Mouse (Mus musculus): Measurements from ENCODE around the gene Bcl7c. TPM values are rescaled to one million over a fixed set of nuclear protein-coding genes. Genes with fewer than 3 reads are reported as not detected.

The Bcl7c gene
- total RNA-seq, 2 experiments from 2014 or later: 55.1 to 55.9 TPM

- no peak for DNase-seq (ENCODE audit: extremely low spot score in 1 of 2, low spot score in 2 of 2)
- intact Hi-C loops (cut with DNase I): no loop called here
These were observed 92.4 kb downstream of the Bcl7c start for GRCm38 (mm10) chr7:127616336-127616735.

DNA sequence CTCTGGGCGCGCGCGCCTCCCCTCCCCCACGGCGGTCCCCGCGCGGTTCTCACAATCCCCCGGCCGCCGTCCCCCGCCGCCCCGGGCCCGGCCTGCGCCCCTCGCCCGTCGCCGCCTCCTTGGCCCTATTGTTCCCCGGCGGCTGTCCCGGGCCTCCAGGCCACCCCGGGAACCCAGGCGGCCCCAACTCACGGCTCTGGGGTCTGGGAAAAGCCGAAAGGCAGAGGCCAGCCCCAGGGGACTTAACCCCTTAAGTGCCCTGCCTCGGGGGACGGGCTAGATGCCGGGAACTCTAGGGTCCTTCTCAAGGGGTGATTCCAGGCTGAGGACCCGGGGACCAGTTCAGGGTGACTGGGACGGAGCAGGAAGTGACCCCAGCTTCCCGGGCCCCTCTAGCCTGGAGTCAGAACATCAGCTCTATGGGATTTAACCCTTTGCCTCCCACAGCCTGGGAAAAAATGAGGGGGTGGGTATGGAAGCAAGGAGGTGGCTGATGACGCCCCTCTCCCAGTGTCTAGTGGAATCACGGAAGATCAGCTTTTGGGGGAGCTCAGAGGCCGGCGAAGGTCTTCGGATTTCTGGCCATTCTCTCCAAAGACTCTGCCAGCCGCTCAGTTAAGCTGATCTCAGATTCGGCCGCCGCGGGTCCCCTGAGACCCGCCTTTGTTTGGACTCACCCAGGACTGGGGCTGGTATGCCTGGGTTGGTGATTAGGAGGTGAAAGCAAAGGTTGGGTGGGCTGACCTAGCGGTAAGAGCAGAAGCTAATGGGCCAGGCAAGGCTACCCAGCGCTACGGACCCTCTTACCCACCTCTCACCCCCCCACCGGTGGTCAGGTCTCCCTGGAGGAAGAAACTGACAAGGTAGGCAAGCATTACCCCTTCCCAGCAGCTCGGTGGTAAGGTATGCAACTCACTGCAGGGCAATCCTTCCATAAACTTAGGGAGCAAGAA lies 93.6 kb downstream of the Bcl7c start, which contains the start of gene Zfp629:
Gene Zfp629 (minus strand): TSS at position 907 of the 953 bp plus-strand sequence.
- peak; percentile 88 for DNase-seq (ENCODE audit: extremely low spot score in 1 of 2, low spot score in 2 of 2)
- intact Hi-C loops (cut with DNase I): no loop called here

DNA sequence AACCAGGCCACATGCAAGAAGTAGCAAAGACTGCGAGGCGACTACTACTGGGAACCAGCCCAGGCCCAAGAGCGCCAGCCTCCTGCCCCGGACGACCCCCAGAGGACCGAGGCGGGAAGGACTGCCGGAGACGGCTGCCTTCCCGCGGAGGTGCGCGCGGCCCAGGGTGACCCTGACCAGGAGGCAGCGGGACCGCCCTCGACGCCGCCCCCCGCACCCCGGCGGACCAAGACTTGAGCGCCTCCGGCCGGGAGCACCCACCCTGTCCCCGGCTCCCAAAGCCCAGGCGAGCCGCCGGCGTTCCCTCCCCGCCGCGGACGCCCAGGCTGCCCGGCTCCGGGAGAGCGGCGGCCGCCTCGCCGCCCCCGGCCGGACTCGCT lies 94.2 kb downstream of the Bcl7c start:
- intact Hi-C loops (cut with DNase I): no loop called here
- peak in 1 of 2 experiments; percentile 76 for DNase-seq (ENCODE audit: extremely low spot score in 1 of 2, low spot score in 2 of 2)

DNA sequence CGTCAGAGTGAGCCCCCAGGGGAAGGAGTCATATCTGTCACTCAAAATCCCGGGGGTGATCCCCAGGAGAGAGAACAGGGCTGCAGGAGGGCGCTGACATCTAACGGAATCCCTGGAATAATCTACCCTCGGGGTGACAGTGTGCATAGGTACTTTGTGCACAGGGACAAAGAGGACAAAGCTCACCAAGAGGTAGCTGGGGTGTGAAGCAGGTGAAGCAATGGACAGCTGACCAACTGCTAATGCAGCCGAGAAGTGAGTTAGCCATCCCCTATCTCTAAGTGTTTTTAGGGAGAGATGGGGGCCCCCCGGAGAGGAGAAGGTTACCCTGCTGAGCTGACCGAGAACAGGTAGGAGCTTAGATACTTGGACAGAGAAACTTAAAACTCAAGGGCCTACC lies 94.6 kb downstream of the Bcl7c start:
- intact Hi-C loops (cut with DNase I): no loop called here
- DNase-seq (ENCODE audit: extremely low spot score in 1 of 2, low spot score in 2 of 2): no peak

- no peak for DNase-seq (ENCODE audit: extremely low spot score in 1 of 2, low spot score in 2 of 2)
- intact Hi-C loops (cut with DNase I): no loop called here
These were observed 95.2 kb downstream of the Bcl7c start for GRCm38 (mm10) chr7:127613501-127613900.

- no peak for DNase-seq (ENCODE audit: extremely low spot score in 1 of 2, low spot score in 2 of 2)
- intact Hi-C loops (cut with DNase I): no loop called here
These were observed 97.2 kb downstream of the Bcl7c start for GRCm38 (mm10) chr7:127611561-127611960.

Small RNA genes within 50 kb of the gene (microRNA-seq; reads per million reads assigned to microRNA genes)
- gene Mir762: not detected

Other genes starting within 250 kb of the Bcl7c start
- gene Prr14, start 249.3 kb downstream of the Bcl7c start, total RNA-seq (2021): 10 to 100 TPM; 31.9 to 33.1 TPM
- 10 to 100 TPM; 58.5 to 60.3 TPM for gene Fbrs, start 229.7 kb downstream of the Bcl7c start, total RNA-seq (2021)
- 100 to 1,000 TPM; 101 to 108 TPM for gene Srcap, start 196.9 kb downstream of the Bcl7c start, total RNA-seq (2021)
- 1 to 10 TPM; 8.6 to 8.7 TPM for gene Gm42715, start 189.3 kb downstream of the Bcl7c start, total RNA-seq (2021)
- 1 to 10 TPM; 1.8 to 4.9 TPM for gene Tmem265, start 147.5 kb downstream of the Bcl7c start, total RNA-seq (2021)
- gene Phkg2, start 135.6 kb downstream of the Bcl7c start, total RNA-seq (2021): 10 to 100 TPM; 71.4 to 76.7 TPM
- 1 to 10 TPM; 8.1 to 8.3 TPM for gene Ccdc189, start 120.3 kb downstream of the Bcl7c start, total RNA-seq (2021)
- gene Rnf40, start 120.2 kb downstream of the Bcl7c start, total RNA-seq (2021): 10 to 100 TPM; 63.8 to 64.1 TPM
- gene Zfp629, start 93.1 kb downstream of the Bcl7c start, total RNA-seq (2021): 10 to 100 TPM; 22.3 to 29.8 TPM
- gene Ctf1, start 3.8 kb upstream of the Bcl7c start, total RNA-seq (2021): 1 to 10 TPM; 2.9 to 4.5 TPM
- gene Ctf2, start 23.2 kb upstream of the Bcl7c start, total RNA-seq (2021): not detected
- gene Fbxl19, start 35.6 kb upstream of the Bcl7c start, total RNA-seq (2021): 100 to 1,000 TPM in 1 of 2 experiments, 10 to 100 TPM in 1; 99.3 to 107 TPM
- 10 to 100 TPM; 17.4 to 19.6 TPM for gene Orai3, start 60.9 kb upstream of the Bcl7c start, total RNA-seq (2021)
- gene Setd1a, start 67.7 kb upstream of the Bcl7c start, total RNA-seq (2021): 10 to 100 TPM; 35.0 to 40.9 TPM
- gene Gm49388, start 76.7 kb upstream of the Bcl7c start, total RNA-seq (2021): 1 to 10 TPM; 3.0 to 4.7 TPM
- 1 to 10 TPM; 2.4 to 4.5 TPM for gene Hsd3b7, start 91.7 kb upstream of the Bcl7c start, total RNA-seq (2021)
- 10 to 100 TPM; 48.0 to 52.9 TPM for gene Stx4a, start 115.4 kb upstream of the Bcl7c start, total RNA-seq (2021)
- 100 to 1,000 TPM; 340 to 347 TPM for gene Stx1b, start 115.6 kb upstream of the Bcl7c start, total RNA-seq (2021)
- gene Zfp646, start 167.3 kb upstream of the Bcl7c start, total RNA-seq (2021): 10 to 100 TPM; 24.7 to 24.8 TPM
- gene Zfp668, start 167.9 kb upstream of the Bcl7c start, total RNA-seq (2021): 10 to 100 TPM; 23.3 to 26.0 TPM
- under 1 TPM; 0.49 to 0.73 TPM for gene Prss53, start 182.0 kb upstream of the Bcl7c start, total RNA-seq (2021)
- gene Gm21974, start 186.5 kb upstream of the Bcl7c start, total RNA-seq (2021): not detected
- 10 to 100 TPM; 23.9 to 24.6 TPM for gene Vkorc1, start 186.7 kb upstream of the Bcl7c start, total RNA-seq (2021)
- 10 to 100 TPM; 43.0 to 43.2 TPM for gene Bckdk, start 195.1 kb upstream of the Bcl7c start, total RNA-seq (2021)
- gene Kat8, start 203.6 kb upstream of the Bcl7c start, total RNA-seq (2021): 10 to 100 TPM; 24.2 to 26.9 TPM
- gene Prss8, start 221.2 kb upstream of the Bcl7c start, total RNA-seq (2021): under 1 TPM; 0.64 to 0.81 TPM
- 10 to 100 TPM; 12.2 to 14.4 TPM for gene Prss36, start 237.8 kb upstream of the Bcl7c start, total RNA-seq (2021)